Mouse (Mus musculus) brain, embryonic 18.5 days (tissue): ENCODE data around the gene Ifnk.

Source experiments
- DNase-seq: peaks from one replicate; pipeline ENCODE4 v3.0.0-alpha.2; 2012; ENCODE audit warnings: low read depth, low spot score

Ifnk gene

DNA sequence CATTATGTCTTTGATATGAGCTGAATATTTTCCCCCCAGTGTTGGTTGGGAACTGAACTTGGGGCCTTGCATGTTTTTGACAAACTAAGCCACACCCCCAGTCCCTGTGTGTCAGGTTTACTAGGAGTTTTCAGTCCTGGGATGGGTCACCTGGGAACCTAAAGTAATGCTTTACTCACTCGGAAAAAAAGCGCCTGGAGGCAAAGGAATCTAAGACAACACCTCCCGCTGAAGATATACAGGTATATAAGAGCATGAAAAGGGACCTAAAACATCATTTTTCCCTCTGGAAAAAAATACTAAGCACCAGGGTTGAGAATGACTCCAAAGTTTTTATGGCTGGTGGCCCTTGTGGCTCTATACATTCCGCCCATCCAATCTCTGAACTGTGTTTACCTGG is at the start of gene Ifnk:
Ifnk (plus strand) TSS at position 301 of the 400 bp plus-strand sequence.
- no peak for DNase-seq

DNA sequence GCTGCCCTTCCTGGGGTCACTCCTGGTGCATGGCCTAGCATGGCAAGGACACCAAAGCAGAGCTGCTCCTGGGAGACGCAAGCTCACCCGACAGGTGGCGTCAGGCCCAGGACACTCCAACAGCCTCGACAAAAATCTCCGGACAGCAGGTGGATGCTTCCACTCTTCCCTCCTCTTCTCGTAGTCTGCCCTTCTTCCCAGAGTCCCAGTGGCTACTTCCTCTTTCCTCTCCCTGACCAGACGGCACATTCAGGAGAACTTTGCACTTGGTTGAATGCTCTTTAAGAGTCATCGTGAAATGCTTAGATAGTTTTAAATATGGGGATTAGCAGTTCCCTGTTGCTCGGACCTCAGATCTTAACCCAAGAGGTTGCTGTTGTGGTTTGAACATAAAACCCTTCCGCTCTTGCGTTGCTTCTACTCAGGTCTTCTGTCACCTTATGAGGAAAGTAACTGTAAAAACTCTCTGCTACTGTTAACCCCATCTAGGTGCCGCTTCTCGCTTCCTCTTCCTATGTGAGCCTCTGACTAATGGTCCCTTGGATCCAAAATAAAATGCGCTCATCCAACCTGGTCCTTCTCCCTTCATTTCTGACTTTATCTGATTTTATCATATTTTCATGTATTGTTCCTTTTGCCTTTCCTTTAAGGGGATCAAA is 46.6 kb upstream of the Ifnk start:
- DNase-seq: no peak

DNA sequence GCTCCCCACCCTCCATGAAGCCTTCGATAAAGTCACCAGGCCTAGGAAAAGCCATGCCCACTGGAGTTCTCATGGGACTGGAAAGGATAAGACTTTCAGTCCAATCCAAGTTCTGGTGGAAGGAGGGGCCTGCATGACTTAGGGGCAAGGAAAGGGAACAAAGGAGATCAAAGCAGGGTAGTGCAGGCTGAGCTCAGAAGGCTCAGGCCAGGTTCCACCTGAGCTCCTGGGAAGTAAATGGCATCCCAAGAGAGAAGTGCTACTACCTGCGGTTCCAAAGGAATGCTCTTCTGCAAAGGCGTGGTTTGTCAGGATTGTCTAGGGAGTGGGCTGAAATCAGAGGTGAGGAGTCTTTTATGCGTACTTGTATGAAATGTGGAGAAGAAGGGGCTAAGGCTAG is 39.4 kb upstream of the Ifnk start:
- no peak for DNase-seq

DNA sequence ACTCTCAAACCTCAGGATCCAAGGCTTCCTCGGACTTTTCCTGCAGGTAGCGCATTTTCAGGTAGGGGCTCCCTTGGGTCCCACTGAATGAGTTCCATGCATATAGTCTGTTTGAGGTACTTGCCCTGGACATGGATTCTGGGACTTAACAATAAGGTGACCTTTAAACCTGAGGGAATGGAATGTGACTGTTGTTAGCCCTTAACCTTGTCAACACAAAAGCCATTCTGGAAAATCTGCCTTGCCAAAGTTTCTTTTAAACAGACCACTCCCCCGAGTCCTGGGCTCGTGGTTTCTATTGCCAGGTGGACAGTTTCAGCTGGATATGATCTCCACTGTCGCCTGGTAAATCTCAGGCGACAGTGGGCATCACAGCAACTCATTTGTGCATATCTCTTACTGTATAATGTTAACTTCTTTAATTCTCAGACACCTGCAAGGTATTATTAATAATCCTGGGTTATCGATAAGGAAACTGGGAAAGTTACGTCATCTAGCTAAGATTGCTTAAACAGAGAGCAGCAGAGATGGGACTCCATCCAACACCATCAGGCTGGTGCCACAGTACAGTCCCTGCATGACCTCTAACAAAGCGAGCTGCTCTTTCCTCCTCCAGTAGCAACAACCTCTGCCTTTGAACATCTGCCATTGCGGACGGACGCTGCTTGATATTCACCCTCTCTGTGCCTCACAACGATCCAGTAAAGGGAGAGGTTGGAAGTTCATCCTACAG is 38.2 kb upstream of the Ifnk start:
- no peak for DNase-seq

DNA sequence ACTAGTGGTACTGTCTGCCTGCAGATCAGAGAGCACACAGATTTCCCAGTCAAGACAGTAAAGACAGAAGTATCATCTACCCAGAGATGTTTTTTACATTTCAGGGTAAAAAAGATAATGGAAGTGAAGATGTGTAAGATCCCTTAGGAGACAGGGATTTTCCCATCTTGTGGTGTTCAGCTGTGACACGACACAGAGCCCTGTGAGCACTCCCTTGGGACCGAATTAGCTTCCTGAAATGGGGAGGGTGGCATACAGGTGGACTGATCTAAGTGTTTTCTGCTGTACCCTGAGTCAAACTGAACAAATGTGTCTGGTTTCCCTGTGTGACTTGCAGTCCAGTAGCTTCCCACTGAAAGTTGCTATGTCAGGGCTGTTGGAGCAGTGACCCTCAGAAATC is 36.9 kb upstream of the Ifnk start:
- DNase-seq: no peak

DNA sequence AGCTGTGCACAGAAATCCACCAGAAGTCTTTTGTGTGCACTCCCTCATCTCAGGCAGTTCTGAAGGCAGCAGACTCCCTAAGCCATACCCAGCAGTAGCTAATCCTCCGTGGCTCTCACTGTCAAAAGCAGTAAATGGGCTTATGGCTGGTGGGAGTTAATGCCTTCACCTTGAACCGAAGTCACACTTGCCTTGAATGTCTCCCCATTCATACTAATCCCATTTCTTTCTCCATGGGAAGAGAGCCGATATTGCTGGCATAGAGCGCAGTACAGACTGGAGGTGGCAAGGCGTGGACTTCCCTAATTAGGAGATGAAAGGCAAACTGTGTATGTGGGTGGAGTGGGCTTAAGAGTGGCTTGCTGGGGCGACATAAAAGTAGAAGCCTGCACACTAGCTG is 35.9 kb upstream of the Ifnk start:
- DNase-seq: no peak

DNA sequence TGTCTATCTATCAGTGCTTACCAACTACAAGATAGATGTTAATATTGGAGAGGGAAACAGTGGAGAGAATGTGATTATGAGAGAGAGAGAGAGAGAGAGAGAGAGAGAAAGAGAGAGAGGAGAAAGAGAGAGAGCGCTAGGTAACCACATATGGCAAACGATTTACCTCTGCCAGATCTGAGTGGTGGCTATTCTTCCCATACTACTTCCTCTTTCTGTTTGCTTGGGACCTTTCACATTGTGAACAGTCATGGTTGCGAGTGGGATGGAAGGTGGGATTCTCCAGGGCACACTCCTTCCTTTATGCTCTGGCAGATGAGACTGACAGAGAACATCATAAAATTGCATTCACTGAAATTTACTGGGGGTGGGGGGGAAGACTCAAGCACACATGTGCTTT is 34.7 kb upstream of the Ifnk start:
- DNase-seq: no peak

DNA sequence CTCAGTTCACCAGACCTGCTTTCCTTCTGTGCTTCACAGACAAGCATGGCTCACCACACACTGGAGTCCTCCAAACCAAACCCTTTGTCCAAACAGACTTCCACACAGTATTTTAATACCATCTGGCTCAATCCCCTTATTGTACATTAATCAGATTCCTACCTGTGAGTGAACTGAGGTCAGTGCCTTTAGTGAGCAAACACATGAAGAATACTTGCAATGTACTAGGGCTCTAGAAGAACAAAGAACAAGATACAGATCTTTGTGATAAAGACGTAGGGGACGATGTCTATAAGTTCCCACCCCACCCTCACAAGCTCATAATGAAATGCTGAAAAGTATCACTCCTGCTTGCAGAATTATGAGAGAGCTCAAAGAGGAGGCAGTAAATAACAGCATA is 33.0 kb upstream of the Ifnk start:
- no peak for DNase-seq

DNA sequence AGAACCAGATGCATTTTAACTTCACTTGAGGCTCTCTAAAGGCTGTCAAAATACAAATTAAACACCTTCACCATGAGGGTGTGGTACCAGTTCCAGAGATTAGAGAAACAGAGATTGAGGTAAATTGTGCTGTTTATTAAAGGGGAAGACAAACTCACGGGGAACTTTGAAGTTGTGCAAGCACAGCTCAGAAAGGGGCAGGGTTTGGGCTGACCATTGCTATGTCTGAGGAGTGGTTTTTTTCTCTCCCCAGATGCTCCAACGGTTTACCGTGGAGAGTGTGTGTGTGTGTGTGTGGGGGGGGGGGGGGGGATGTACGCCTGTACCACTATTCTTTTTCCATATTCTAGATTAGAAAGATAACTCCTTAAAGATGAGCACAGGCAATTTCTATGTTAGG is 31.7 kb upstream of the Ifnk start:
- DNase-seq: no peak

DNA sequence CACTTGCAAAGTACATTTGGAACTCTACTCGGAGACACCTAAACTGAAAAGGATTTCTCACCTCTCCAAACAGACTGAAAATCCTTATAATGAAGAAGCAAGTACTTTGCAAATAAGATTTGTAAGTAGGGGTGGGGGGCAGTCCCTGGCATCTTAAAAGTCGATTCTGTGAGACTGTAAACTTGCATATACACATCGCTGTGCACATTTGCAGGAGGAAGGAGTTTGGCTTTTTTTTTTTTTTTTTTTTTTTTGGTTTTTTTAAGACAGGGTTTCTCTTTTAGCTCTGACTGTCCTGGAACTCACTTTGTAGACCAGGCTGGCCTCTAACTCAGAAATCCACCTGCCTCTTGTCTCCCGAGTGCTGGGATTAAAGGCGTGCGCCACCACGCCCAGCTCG is 31.3 kb upstream of the Ifnk start:
- DNase-seq: no peak

DNA sequence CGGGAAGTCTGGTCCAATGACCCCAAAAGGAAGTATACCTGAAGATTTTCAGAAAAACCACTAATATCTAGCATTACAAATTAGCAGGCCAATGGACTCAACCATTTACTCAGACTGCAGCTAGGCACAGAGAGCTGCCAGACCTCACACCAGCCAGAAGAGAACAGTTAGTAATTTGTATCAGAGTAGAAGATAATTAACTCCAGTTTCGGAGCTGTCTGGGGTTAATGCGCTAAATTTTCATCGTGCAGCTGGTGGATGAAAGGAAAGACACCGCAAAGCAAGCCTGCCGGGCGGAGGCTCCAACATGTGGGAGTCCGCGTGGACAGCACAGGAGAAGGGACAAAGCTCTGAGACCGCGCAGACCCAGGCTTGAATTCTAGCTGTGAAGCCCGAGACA is 30.8 kb upstream of the Ifnk start:
- no peak for DNase-seq

DNA sequence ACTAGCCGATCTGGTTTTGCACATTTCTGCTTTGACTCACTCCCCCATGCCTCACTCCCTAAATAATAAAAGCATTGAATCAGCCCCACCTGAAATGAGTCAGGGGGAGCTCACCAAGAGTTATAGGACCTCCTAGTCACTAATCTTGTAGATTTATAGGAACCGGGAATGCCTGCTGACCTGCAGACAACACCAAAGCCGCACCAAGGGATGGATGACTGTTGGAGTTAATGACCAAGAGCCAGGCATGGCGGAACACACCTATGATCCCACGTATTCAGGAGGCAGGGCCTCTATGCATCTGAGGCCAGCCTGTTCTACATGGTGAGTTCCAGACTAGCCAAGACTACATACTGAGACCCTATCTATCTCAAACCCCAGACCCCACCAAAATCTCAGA is 28.8 kb upstream of the Ifnk start:
- DNase-seq: no peak

DNA sequence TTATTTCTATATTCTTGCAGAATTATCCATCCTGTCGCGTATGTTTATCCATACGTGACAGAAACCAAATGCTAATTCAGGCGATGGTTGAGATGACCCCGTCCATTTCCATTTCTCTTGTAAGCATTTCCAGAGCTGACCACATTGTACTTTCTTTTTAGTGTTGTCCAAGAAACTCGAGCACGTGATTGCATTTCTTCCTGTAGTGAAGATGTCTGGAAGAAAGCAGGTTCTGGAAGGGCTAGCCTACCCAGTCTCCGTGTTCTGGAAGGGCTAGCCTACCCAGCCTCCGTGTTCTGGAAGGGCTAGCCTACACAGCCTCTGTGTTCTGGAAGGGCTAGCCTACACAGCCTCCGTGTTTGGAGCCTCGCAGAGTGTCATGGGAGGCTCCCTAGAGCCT is 27.8 kb upstream of the Ifnk start:
- no peak for DNase-seq

DNA sequence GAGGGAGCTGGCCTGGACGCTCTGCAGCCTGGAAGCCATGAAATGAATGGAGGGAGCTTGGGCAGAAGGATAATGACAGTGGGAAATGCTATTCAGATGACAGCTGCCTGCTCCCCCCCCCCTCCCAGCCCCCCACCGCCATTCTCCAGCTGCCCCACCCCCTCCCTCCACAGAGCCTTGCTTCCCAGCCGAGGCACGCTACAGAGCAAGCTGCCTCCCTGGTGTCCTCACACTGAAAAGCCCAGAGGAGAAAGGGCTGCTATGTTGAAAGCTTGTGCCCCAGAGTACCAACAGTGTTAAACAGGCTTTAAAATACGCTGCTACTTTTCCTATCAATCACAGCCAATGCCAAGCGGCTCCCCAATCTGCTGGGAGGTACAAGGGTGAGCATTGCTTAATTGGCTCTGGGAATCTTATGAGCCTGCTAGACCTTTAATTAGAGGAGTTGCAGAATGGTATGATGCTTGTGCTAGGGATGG is 26.5 kb upstream of the Ifnk start:
- no peak for DNase-seq

DNA sequence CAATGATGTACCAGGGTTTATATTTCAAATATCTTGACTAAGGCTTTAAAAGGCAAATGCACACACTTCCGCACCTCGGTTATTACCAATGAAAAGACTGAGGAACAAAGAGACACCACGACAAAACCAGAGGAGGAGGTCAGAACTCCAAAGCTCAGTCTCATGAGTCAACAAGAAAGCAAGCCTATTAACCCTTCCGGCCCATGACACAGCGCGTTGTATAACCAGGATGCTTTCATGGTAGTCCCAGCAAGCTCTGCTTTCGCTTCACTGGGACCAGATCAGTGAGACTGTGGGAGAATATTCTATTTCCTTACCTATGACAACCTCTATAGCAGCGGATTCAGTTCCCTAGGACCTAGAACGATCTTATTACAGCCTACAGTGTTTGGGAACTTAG is 25.1 kb upstream of the Ifnk start:
- no peak for DNase-seq

DNA sequence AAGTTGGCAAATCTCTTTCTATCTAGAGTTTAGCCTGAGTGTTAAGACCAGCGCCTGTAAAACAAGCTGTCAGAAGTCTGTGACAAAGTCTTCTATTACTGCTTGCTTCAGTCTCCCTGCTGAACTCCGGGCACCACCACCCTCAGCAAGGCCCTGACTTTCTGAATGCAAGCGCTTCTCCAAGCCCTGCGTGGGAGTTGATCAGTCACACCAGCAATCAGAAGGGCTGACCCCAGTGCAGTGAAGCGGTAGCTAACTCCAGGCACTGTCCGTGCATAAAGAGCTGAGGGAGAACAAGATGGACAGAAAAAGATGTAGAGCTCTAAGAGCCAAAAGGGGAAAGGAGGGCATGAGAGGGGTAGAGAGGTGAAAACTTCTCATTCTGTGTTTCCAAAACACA is 24.1 kb upstream of the Ifnk start:
- DNase-seq: no peak

DNA sequence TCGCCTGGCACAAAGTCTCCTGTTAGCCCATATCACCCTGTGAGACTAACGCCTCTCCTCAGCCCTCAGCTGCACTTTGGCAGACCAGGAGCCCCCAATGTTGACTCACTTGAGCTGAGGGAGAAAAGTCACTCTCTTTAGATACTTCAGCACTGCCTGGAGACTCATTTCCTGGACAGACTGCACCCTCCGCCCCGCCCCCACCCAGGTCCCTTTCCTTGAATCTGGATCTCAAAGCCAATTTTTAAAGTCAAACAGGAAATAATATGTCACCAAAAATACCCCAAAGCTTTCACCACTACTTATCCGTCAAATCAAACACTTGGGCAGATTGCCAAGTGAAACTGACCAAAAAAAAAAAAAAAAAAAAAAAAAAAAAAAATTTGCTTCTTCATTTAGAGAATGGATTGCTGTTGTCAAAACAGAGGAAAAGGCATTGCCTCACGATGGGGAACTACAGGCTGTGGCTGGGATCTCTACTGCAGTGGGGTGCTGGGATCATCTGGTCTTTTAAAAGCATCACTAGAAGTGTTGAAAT is 21.4 kb upstream of the Ifnk start:
- no peak for DNase-seq

DNA sequence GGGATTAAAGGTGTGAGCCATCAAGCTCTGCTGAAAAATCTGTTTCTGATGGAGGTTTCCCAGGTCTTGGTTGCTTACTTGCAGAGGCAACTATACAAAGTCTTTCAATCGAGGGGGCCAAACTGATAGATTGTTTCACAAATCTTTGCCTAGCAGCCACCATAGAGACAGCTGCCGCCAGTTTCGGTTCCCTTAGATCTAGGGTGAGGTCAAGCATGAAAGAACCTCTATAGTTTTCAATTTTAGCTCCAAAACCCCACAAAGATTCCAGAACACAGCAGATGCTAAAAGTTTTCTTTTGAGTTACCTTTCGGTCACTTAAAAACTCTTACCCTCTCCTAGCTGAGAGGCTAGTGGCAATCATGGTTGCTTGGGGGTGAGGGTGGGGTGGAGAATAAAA is 20.3 kb upstream of the Ifnk start:
- DNase-seq: no peak

DNA sequence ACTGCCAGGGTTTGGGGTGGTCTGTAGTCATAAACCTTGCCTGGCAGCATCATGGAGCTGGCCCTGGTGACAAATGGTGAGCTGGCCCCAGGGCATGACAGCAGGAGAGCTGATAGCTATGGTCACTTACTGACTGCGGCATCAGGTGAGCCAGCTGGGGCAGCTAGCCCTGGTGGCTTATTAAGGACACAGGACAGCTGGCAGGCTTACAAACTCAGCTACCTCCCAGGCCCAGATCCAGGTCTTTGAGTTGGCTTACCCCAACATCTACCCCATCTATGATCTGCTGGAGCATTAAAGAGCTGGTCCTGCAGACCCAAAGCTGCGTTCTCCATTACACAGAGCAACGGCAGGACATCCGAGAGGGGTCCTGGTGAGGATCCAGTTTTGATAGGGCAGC is 18.4 kb upstream of the Ifnk start:
- no peak for DNase-seq

DNA sequence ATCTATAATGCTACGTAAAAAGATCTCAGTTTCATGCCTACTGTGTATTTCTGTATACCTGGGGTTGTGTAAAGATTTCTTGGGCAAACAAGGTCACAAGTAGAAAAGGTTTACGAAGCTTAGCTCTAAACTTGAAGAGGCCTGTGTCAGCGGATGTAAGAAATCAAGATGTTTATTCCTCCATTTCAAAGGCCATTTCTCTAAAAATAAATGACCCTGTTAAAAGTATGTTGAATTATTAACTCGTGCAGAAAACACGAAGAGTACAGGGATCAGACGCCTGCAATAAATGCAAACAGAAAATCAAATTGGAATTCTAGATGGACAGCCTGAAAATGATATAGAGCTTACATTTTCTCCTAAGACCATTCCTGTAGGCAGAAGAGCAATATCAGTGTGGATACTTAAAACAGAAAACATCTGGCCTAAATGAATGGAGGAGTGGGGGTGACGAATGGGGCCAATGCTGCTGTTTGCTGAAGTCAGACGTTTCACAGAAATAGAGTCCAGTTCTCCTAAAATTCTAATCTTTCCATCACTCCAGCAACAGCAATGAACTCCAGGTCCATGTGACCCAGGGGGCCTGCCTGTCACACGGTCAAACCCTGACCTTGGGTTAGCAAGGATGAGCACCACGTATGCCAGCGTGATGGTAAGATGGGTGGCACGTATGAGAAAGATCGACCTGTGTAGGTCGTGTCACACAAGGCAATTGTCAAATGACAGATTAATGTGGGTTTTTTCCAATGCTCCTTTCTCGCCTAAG is 16.8 kb upstream of the Ifnk start:
- DNase-seq: no peak

DNA sequence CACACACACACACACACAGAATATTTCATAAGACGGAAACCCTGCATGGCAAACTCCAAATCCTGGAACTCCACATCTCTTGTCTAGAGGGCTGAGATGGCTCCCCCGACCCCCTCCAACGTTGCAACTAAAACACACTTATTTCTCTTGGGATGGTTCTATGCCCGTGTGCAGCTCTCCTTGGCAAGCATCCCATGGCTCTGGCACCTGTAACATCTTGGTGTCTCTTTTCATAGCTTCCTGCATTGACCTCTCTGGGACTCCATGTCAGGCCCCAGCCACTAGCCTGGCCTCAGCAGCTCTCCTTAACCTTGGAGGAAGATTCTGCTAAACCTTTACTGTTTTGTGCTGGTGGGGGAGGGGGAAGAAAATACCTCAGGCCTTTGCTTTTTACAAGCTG is 16.1 kb upstream of the Ifnk start:
- DNase-seq: no peak

DNA sequence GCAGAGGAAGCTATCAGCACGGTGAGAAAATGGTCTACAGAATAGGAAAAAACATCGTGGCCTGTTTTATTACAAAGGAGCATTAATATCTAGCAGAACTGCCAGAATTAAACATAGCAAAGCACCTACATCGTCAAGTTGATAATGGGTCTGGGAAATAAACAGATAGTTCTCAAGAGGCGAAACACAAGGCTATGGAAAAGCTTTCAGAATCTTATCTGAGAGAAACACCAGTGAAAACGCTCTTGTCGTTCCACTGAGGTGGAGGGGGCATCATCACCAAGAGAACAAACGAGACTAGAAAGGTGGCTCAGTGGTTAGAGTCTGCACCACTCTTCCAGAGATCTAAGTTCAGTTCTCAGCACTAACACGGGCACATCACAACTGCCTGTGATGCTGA is 14.9 kb upstream of the Ifnk start:
- no peak for DNase-seq

DNA sequence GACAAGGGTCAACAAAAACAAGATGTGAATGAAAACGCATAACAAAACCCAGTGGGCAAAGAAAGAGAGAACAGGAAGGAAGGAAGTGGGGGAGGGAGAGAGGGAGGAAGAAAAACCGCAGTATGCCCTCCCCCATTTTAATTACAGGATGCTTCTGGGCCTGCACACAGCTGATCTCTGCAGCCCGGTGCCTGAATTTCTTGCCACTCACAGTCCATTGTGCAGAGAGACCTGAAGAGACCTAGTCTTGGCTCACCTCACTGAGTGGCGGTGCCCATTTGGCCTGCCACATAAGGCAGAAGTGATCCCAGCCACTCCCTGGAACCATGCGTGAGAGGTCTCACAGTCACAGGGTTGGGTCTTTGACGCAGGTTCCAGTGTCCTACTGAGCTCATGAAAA is 13.8 kb upstream of the Ifnk start:
- no peak for DNase-seq
